Mouse (Mus musculus): Measurements from ENCODE around the gene Pcsk2. TPM values are rescaled to one million over a fixed set of nuclear protein-coding genes. Genes with fewer than 3 reads are reported as not detected.

The Pcsk2 gene
- not detected for total RNA-seq (2018; cell fraction: chromatin; rRNA removed)
- total RNA-seq (2018; cell fraction: cytosol; rRNA removed): not detected
- not detected for total RNA-seq (2018; cell fraction: nucleus; rRNA removed)
- not detected in 3 replicates for polyA plus RNA-seq (2018)

DNA sequence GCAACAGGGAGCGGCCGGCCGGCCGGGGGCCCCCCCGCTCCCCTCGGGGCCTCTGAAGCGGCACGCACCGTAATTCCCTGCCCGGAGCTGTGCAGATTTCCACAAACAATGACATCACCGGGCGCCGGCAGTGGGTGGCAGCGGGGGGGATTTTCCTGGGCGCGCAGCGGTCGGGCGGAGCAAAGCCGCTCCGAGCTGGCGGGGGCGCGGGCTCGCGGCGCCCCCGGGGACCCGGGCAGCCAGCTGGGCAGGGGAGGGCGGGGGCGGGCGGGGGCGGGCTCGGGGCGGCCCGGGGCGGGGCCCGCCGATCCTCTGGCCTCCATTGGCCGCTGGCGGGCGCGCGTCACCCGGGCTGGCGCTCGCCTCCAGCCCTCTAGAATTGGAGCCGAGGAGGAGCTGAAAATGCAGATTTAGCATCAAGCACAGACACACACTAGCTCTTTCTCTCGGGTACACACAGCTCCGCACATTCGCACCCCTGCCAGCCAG lies at the start of gene Pcsk2:
Gene Pcsk2, plus strand, starts transcription at position 399 of the 489 bp plus-strand sequence.
- no peak within 1 kb of the TSS for H3K4me3 ChIP-seq (ENCODE audit: inconsistent target)
- WGBS (ENCODE audit: missing documents): 2% methylated on average over 18 of the region's 51 CpGs

DNA sequence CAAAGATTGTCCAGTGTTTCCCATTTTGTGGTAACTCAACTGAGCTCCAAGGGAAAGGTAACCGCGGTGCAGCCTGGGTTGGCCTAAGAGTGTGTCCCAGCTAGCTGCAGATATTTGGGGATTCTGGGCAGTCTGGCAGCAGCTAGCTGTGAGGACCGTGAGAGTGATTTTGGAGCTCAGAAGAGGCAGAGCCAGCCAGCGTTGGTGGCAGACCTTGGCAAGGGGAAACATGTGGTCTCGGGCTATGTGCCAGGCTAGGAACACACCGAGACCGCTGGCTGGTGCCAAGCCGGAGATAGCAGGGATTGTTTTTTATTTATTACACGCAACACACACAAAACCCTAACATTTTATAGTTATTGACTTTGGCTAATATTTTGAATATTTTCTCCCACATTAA lies 45.1 kb upstream of the Pcsk2 start:
- no peak overlapping the region for H3K4me3 ChIP-seq (ENCODE audit: inconsistent target)
- H3K36me3 ChIP-seq (ENCODE audit: inconsistent target): no peaks in the 10 kb centered on the region
- no peaks in the 10 kb centered on the region for H3K79me2 ChIP-seq (ENCODE audit: inconsistent target)
- no peak overlapping the region for H3K27ac ChIP-seq
- 91% methylated on average over 9 of the region's 9 CpGs for WGBS (ENCODE audit: missing documents)

More for the DNA sequence above, at the start of gene Pcsk2:
- H3K36me3 ChIP-seq (ENCODE audit: inconsistent target): no peaks in the 10 kb centered on the region
- H3K27ac ChIP-seq: no peak within 1 kb of the TSS
- no peaks in the 10 kb centered on the region for H3K79me2 ChIP-seq (ENCODE audit: inconsistent target)

DNA sequence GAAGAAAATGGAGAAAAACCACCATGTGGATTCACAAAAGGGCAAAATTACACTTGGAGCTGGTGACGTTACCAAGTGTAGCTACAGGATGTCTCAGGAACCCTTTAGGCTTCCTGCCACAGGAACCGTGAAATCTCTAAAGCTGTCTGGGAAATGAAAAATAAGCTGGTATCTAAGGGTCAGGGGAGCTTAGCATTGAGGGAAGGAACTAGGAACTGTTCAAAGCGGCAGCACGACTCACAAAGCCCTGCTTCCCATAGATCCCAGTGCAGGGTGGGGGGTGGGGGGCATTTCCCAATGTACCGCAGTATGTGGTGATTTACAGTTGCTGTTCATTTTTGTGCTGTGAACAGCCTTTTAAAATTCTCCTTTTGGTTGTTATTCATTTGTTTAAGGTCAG lies 44.2 kb upstream of the Pcsk2 start:
- no peak overlapping the region for H3K4me3 ChIP-seq (ENCODE audit: inconsistent target)
- no peaks in the 10 kb centered on the region for H3K36me3 ChIP-seq (ENCODE audit: inconsistent target)
- no peaks in the 10 kb centered on the region for H3K79me2 ChIP-seq (ENCODE audit: inconsistent target)
- WGBS (ENCODE audit: missing documents): 7% methylated on average over 5 of the region's 5 CpGs
- H3K27ac ChIP-seq: no peak overlapping the region

DNA sequence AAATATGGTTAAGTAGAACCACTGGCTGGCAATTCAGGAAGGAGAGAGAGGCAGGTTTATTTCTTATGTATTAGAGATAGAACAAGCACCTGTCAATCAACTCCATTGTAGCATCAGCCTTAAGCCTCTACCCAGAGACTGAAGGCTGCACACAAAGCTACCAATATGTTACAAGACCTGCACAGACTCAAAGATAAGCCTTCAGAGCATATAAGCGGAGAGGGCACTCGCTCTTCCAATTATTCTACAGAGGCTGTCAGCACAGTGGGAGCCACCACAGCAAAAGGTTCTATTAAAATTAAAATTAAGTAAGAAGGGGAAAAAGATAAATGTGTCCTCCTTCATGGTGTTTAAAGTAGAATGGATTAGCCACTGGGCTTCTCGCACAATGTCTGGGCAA lies 43.8 kb upstream of the Pcsk2 start:
- H3K4me3 ChIP-seq (ENCODE audit: inconsistent target): no peak overlapping the region
- no peak overlapping the region for H3K27ac ChIP-seq
- H3K79me2 ChIP-seq (ENCODE audit: inconsistent target): no peaks in the 10 kb centered on the region
- WGBS (ENCODE audit: missing documents): 94% methylated on average over 3 of the region's 3 CpGs
- H3K36me3 ChIP-seq (ENCODE audit: inconsistent target): no peaks in the 10 kb centered on the region

DNA sequence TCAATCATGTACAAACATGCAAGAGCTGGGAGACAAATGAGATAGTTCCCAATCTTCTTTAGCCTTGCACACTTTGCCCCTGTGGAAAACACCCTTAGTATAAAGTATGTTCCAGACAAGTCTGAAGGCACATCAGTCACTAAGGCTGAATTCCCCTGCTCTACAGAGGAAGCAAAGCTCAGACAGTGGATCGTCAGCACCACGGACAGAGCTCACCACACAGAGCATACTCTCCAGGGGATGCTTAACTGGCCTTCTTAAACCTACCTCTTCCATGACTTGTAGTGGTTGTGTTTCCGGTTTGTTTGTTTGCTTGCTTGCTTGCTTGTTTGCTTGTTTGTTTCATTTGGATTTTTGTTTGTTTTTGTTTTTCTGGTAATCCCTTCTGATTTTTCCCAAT lies 9.5 kb upstream of the Pcsk2 start:
- WGBS (ENCODE audit: missing documents): 8% methylated on average over 3 of the region's 3 CpGs

DNA sequence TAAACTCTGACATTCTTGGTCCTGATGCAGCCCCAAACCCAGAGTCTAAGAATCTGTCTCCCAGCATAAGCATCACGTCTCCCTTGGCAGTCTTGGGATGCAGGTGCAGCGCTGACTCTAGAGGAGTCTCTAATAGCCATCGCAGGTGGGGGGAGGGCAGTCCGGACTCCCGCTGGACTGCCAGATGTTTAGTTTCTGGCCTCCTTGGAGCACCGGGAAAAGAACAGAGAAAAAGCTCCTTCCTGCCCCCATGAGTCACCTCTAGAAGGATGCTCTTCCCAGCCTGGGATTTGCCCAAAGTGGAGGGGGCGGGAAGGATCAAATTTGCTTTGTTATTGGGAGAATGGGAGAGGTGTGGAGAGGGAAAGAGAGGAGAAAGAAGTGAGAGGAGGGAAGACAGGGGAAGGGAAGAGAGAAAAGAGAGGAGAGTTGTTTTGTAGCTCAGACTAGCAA lies 631 bp upstream of the Pcsk2 start:
- WGBS (ENCODE audit: missing documents): 1% methylated on average over 7 of the region's 7 CpGs
- Histone ChIP-seq H3K4me3 (ENCODE audit: inconsistent target) (no peak overlapping the region), H3K27ac (no peak overlapping the region), H3K79me2 (ENCODE audit: inconsistent target) (no peaks in the 10 kb centered on the region), H3K36me3 (ENCODE audit: inconsistent target) (no peaks in the 10 kb centered on the region)

More for the DNA sequence above, 9.5 kb upstream of the Pcsk2 start:
- H3K4me3 ChIP-seq (ENCODE audit: inconsistent target): no peak overlapping the region
- H3K79me2 ChIP-seq (ENCODE audit: inconsistent target): no peaks in the 10 kb centered on the region
- no peak overlapping the region for H3K27ac ChIP-seq
- no peaks in the 10 kb centered on the region for H3K36me3 ChIP-seq (ENCODE audit: inconsistent target)

DNA sequence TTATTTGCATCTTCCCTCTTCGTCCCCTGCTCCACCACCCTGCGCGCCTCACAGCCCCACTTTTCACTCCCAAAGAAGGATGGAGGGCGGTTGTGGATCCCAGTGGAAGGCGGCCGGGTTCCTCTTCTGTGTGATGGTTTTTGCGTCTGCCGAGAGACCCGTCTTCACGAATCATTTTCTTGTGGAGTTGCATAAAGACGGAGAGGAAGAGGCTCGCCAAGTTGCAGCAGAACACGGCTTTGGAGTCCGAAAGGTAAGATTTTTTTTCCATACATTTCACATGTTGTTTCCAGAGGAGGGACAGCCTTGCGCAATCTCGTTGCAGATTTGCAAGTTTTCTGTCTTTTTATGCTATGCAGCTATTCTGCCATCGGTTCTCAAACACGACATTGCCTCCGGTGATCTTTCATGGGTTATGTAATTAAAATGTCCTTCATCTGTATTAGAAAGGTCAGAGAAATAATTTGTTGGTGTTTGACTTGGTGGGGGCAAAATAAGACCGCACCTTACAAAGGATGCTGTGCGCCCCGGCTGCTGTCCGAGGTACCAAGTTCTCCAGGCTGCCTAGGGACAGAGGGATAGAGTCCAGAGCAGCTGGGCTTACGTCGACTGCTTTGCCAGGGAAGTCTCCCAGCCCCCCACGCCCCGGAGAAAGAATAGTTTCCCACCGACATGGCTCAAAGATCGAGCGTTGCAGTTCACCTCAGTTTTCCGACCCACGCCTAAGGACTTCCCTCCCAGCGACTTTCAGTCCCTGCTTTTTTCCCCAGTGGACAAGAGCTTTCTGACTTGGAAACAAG lies 656 bp downstream of the Pcsk2 start:
- Histone ChIP-seq H3K27ac (no peak overlapping the region), H3K36me3 (ENCODE audit: inconsistent target) (no peaks in the 10 kb centered on the region), H3K79me2 (ENCODE audit: inconsistent target) (no peaks in the 10 kb centered on the region), H3K4me3 (ENCODE audit: inconsistent target) (no peak overlapping the region)
- WGBS (ENCODE audit: missing documents): 7% methylated on average over 33 of the region's 33 CpGs

DNA sequence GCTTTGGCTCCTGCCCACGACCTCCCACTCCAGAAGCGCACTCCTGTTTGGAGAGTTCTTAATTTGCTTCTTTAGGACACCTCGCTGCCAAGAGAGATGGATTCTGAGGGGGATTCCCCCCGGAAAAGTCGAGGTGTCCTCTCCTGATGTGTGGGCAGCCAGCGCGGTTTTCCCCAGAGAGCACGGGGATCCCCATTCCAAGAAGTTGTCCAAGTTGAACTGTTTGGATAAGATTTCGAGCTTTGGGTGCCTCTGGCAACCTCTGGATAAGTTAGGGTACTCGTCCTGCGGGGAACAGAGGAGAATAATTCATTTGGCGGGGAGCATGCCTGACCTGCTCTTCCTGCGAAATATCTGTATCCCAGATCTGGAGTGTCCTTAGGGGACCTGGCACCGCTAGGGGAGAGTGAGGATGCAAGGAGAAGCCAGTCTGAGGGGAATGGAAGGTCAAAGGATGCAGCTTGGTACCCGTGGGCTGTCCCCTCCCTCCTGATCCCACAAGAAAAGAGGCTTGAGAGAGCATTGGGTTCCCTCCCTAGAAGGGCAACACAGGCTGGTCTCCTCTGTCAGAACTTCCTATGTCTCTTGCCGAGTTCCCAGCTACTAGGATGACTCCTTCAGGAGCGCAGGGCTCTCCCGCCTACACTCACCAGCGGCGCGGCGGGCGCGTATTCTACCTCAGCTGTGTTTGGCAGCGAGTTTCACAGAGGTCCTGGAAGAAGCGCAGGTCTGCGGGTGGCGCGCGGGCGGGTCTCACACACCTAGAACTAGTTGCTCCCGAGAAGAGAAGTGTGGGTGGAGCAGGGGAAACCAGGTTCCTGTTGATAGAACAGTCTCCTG lies 1.5 kb downstream of the Pcsk2 start:
- H3K36me3 ChIP-seq (ENCODE audit: inconsistent target): no peaks in the 10 kb centered on the region
- H3K79me2 ChIP-seq (ENCODE audit: inconsistent target): no peaks in the 10 kb centered on the region
- H3K4me3 ChIP-seq (ENCODE audit: inconsistent target): no peak overlapping the region
- no peak overlapping the region for H3K27ac ChIP-seq
- 3% methylated on average over 31 of the region's 32 CpGs for WGBS (ENCODE audit: missing documents)

DNA sequence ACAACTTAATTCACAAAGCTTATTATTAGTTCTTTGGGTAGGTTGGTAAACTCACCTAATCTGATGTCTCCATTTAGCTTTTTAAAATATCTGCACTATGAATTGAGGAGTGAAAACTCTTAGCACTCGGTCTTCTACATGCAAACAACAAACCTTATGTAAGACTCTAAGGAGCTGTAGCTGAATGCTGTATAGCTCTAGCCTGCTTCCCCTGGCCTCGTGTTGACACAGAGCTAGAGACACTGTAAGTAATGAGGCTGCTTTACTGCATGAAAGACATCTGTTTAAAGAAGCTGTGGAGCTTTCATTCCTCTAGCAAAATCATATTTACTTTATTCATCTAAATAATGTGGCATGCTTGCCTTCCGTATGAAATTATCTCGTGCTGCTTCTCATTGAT lies 14.4 kb downstream of the Pcsk2 start:
- Histone ChIP-seq H3K4me3 (ENCODE audit: inconsistent target) (no peak overlapping the region), H3K36me3 (ENCODE audit: inconsistent target) (no peaks in the 10 kb centered on the region), H3K27ac (no peak overlapping the region), H3K79me2 (ENCODE audit: inconsistent target) (no peaks in the 10 kb centered on the region)
- WGBS (ENCODE audit: missing documents): 68% methylated on average over 4 of the region's 4 CpGs

DNA sequence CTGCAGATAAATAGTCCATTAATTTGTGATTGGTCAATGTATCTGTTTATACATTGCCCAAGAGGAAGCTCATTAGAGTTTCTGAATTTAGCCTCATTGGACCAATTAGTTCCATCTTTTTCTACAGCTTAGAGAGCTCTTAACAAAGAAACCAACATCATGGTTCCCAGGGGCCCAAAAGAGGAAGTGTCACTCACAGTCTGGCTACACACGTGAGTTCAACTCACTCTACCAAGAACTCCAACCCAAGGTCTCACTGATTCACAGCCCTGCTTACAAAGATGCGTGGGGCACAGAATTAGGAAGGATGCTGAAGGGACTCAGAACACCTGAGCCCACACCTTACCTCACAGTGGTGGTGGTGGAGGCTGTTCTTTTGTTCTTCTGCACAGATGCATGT lies 19.1 kb downstream of the Pcsk2 start:
- Histone ChIP-seq H3K36me3 (ENCODE audit: inconsistent target) (no peaks in the 10 kb centered on the region), H3K27ac (no peak overlapping the region), H3K4me3 (ENCODE audit: inconsistent target) (no peak overlapping the region), H3K79me2 (ENCODE audit: inconsistent target) (no peaks in the 10 kb centered on the region)
- 43% methylated on average over 2 of the region's 2 CpGs for WGBS (ENCODE audit: missing documents)

DNA sequence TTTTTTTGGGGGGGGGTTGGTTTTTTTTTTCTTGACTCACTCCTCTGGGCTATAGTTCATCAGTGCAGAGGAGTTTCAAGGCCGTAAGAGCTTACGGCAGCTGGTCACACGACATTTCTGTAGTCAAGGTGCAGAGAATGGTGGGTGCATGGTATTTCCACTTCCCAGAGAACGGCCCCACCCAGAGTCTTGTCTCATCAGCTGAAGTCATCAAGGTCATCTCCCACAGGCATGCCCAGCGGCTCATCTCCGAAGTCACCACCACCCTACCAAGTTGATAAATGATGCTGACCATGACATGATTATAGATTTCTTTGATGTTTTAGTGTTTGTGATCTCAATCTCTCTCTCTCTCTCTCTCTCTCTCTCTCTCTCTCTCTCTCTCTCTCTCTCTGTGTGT lies 20.0 kb downstream of the Pcsk2 start:
- WGBS (ENCODE audit: missing documents): 84% methylated on average over 5 of the region's 6 CpGs

DNA sequence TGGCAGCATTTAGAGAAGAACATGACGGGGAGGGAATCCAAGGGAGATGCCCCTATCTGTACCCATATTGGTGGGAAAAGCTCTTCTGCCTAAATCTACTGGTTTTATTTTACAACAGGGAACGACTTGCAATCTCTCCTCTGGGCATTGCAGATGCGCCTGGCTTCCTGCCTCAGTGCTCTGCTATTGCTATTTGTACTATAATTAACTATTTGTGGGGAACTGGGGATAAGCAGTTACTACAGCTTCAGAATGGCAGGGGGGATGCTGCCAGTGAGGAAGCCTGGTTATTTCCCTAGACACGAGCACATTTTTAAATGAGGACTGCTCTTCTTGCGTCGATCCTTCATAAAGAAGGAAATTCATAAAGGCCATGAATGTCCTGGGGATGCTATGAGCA lies 39.4 kb downstream of the Pcsk2 start:
- no peak overlapping the region for H3K4me3 ChIP-seq (ENCODE audit: inconsistent target)
- no peaks in the 10 kb centered on the region for H3K36me3 ChIP-seq (ENCODE audit: inconsistent target)
- H3K27ac ChIP-seq: no peak overlapping the region
- 82% methylated on average over 6 of the region's 6 CpGs for whole genome bisulfite sequencing (ENCODE audit: missing documents)
- no peaks in the 10 kb centered on the region for H3K79me2 ChIP-seq (ENCODE audit: inconsistent target)

More for the DNA sequence above, 20.0 kb downstream of the Pcsk2 start:
- Histone ChIP-seq H3K4me3 (ENCODE audit: inconsistent target) (no peak overlapping the region), H3K36me3 (ENCODE audit: inconsistent target) (no peaks in the 10 kb centered on the region), H3K79me2 (ENCODE audit: inconsistent target) (no peaks in the 10 kb centered on the region), H3K27ac (no peak overlapping the region)

DNA sequence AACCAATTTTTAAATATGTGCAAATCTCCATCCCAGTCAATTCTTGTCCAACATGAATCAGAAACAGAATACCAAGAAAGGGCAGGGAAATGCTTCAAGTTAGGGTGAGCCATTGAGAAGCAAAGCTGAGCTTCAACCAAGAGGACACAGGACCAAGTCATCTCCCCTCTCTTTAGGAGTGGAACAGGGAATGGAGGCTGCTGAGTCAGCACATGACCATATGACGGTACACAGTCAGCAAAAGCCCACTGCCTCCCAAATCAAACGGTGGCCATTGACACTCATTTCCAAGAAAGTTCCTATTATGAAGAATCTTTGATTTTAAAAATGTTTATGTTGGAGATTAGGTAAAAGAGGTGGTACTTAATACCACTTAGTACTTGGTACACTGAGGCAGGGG lies 44.4 kb downstream of the Pcsk2 start:
- 100% methylated on average over 2 of the region's 2 CpGs for WGBS (ENCODE audit: missing documents)
- H3K27ac ChIP-seq: no peak overlapping the region
- no peaks in the 10 kb centered on the region for H3K79me2 ChIP-seq (ENCODE audit: inconsistent target)
- H3K4me3 ChIP-seq (ENCODE audit: inconsistent target): no peak overlapping the region
- H3K36me3 ChIP-seq (ENCODE audit: inconsistent target): no peaks in the 10 kb centered on the region

DNA sequence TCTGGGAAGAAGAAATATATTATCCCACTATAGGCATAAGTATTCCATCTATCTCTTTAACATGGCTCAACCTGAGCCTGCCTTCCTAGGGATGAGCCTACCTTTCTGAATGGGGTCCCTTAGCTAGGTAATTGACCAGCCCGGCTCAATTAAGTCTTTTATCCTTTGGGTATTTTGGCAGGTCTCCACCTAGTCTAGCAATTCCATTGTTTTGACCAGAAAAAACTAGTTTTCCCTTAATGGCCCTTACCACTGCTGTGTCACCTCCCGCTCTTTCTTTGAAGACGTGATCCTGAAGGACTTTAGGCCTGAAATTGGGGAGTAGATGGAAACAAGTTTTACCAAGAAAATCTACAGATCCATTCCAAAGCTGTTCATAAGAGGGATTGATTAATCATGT lies 57.1 kb downstream of the Pcsk2 start:
- no peaks in the 10 kb centered on the region for H3K79me2 ChIP-seq (ENCODE audit: inconsistent target)
- H3K4me3 ChIP-seq (ENCODE audit: inconsistent target): no peak overlapping the region
- H3K36me3 ChIP-seq (ENCODE audit: inconsistent target): no peaks in the 10 kb centered on the region
- H3K27ac ChIP-seq: no peak overlapping the region
- 77% methylated on average over 3 of the region's 3 CpGs for WGBS (ENCODE audit: missing documents)

Measured in macrophage (primary cell).